Mouse (Mus musculus): Measurements from ENCODE around the gene Tmem178b.

The Tmem178b gene

GRCm38 (mm10) chr6:39917729-39918128 lies 44.7 kb downstream of the Tmem178b start:
- DNase-seq (ENCODE audit: low spot score in 2 of 2), result no peak

- DNase-seq (ENCODE audit: low spot score in 2 of 2), result no peak
These were observed 46.1 kb downstream of the Tmem178b start for GRCm38 (mm10) chr6:39919011-39919709.

GRCm38 (mm10) chr6:39926442-39926841 lies 53.4 kb downstream of the Tmem178b start:
- DNase-seq (ENCODE audit: low spot score in 2 of 2), result no peak

- DNase-seq (ENCODE audit: low spot score in 2 of 2), result no peak
These were observed 63.5 kb downstream of the Tmem178b start for GRCm38 (mm10) chr6:39936590-39936989.

- no peak for DNase-seq (ENCODE audit: low spot score in 2 of 2)
These were observed 67.8 kb downstream of the Tmem178b start for GRCm38 (mm10) chr6:39940920-39941319.

GRCm38 (mm10) chr6:39944854-39945253 lies 71.8 kb downstream of the Tmem178b start:
- DNase-seq (ENCODE audit: low spot score in 2 of 2), result no peak

- no peak for DNase-seq (ENCODE audit: low spot score in 2 of 2)
These were observed 72.8 kb downstream of the Tmem178b start for GRCm38 (mm10) chr6:39945670-39946440.

- DNase-seq (ENCODE audit: low spot score in 2 of 2), result no peak
These were observed 73.5 kb downstream of the Tmem178b start for GRCm38 (mm10) chr6:39946601-39947000.

GRCm38 (mm10) chr6:39953951-39954350 lies 80.9 kb downstream of the Tmem178b start:
- no peak for DNase-seq (ENCODE audit: low spot score in 2 of 2)

GRCm38 (mm10) chr6:39955211-39955610 lies 82.1 kb downstream of the Tmem178b start:
- no peak for DNase-seq (ENCODE audit: low spot score in 2 of 2)

- DNase-seq (ENCODE audit: low spot score in 2 of 2), result no peak
These were observed 91.5 kb downstream of the Tmem178b start for GRCm38 (mm10) chr6:39964606-39965005.

- DNase-seq (ENCODE audit: low spot score in 2 of 2), result no peak
These were observed 97.2 kb downstream of the Tmem178b start for GRCm38 (mm10) chr6:39970281-39970680.

- DNase-seq (ENCODE audit: low spot score in 2 of 2), result no peak
These were observed 105.9 kb downstream of the Tmem178b start for GRCm38 (mm10) chr6:39978942-39979341.

GRCm38 (mm10) chr6:39990772-39991171 lies 117.7 kb downstream of the Tmem178b start:
- no peak for DNase-seq (ENCODE audit: low spot score in 2 of 2)

GRCm38 (mm10) chr6:39991922-39992321 lies 118.9 kb downstream of the Tmem178b start:
- no peak for DNase-seq (ENCODE audit: low spot score in 2 of 2)

GRCm38 (mm10) chr6:40006006-40006765 lies 133.1 kb downstream of the Tmem178b start:
- DNase-seq (ENCODE audit: low spot score in 2 of 2), result no peak

- no peak for DNase-seq (ENCODE audit: low spot score in 2 of 2)
These were observed 135.3 kb downstream of the Tmem178b start for GRCm38 (mm10) chr6:40008166-40008907.

GRCm38 (mm10) chr6:40009718-40010117 lies 136.6 kb downstream of the Tmem178b start:
- no peak for DNase-seq (ENCODE audit: low spot score in 2 of 2)

- DNase-seq (ENCODE audit: low spot score in 2 of 2), result no peak
These were observed 138.0 kb downstream of the Tmem178b start for GRCm38 (mm10) chr6:40011066-40011465.

GRCm38 (mm10) chr6:40011609-40012008 lies 138.5 kb downstream of the Tmem178b start:
- DNase-seq (ENCODE audit: low spot score in 2 of 2), result no peak

GRCm38 (mm10) chr6:40013407-40013806 lies 140.3 kb downstream of the Tmem178b start:
- no peak for DNase-seq (ENCODE audit: low spot score in 2 of 2)

GRCm38 (mm10) chr6:40015185-40015584 lies 142.1 kb downstream of the Tmem178b start:
- no peak for DNase-seq (ENCODE audit: low spot score in 2 of 2)
